Mouse (Mus musculus) thymus, adult 18-20 months (tissue): ENCODE data around the gene Efcab7.

Experiments
- DNase-seq, 2 experiments: peaks; one replicate each; pipeline ENCODE4 v3.0.0; 2022; ENCODE audit warnings: mixed read lengths in 2 of 2

Gene Efcab7

DNA sequence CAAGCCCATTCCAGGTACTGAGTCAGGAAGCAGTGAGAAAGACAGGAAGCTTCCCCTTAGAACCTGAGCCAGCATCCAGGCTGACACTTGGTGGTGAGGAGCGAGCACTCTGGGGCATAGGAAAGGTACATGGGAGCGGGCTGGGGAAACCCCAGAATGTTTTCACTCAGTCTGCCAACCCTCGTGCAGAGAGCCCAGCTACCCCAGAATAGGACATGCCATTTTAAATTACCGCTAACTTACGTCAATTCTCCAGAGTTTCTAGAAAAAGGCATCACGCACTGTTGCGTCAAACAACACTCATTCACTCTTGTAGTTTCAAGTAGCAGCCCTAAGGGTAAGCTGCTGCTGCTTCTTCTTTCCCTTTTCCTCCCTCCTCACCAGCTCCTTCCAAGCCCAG is 116.0 kb downstream of the Efcab7 start:
- DNase-seq = no peak

- DNase-seq = no peak
Measured at GRCm38 (mm10) chr4:99946516-99946915, 117.5 kb downstream of the Efcab7 start.

- DNase-seq = no peak
Measured at GRCm38 (mm10) chr4:99947192-99947591, 118.2 kb downstream of the Efcab7 start.

GRCm38 (mm10) chr4:99947896-99948295 is 118.9 kb downstream of the Efcab7 start:
- no peak for DNase-seq

- DNase-seq = no peak
Measured at GRCm38 (mm10) chr4:99953904-99954303, 124.9 kb downstream of the Efcab7 start.

DNA sequence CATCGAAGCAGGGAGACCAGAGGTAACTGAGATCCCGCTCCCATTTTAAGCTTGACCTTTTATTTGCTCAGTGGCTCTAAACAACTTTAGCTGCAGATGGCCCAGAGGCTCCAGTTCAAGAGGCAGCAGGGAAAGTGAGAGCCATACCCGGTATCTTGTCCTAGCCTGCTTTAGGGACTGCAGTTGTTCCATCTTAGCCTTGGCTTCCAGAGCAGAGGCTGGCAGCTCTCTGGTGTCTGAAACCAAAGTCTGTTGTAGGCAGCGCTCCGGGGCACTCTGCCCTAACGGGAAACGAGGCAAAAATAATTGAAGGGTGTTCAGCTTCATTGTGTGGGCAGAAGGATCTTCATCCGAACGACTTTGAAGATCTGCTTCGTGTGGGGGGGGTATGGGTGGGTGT is 126.4 kb downstream of the Efcab7 start:
- DNase-seq = no peak

DNA sequence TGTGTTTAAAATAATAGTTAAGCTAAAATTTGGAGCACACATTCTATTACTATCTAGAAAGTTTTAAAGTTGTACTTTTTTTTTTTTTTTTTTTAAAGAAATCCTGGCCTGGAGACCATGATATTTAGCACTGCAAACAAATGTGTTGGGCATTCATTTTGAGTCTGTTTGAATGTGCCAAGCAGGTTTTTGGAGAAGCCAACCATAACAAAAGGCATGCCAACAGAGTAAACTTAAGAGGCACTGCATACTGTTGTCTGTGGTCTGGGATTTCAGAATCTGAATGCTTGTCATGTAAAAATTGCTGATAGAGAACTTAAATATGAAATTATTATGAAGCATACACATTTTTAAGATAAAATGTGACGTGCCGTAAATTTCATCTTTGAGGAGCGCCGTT is 128.2 kb downstream of the Efcab7 start:
- no peak for DNase-seq

DNA sequence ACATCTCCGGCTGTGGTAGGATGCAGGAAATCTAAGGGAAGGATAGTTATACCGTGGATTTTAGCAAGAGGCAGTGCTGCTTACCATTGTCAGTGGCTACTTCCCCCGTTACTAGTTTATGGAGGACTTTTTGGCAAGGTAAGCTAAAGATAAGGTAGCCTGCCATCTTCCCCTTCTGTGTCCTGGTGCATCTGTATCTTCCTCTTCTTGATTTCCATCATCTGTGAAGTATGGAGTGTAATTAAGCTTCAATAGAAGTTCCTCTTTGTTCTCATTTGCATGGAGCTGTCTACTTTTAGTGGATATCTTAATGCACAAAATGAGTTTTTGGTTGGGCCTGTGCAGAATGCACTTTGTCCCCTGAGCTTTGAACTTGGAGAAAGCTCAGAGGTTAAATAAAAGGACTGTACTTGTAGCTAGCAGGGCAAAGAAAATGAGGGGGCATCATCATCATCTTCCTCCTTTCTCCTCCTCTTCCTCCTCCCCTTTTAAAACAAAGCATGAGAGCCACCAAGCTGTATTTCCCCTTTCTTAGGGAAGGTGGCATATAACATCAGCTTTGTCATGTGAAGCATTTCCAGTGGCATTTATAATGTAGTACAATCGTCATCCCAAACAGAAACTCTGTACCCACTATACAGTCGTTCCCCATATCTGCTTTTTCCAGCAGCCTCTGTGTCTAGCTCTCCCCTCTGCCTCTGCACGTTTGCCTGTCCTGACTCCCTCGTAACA is 129.3 kb downstream of the Efcab7 start:
- DNase-seq = no peak

- DNase-seq = no peak
Measured at GRCm38 (mm10) chr4:99959308-99959707, 130.3 kb downstream of the Efcab7 start.
